Mouse (Mus musculus): ENCODE data around the gene Pxdn.
A peak's percentile ranks its signal among the peaks of the same experiment; 100 is the strongest.

The Pxdn gene

GRCm38 (mm10) chr12:30023491-30023890 is 86.1 kb downstream of the Pxdn start:
- no peak for DNase-seq (ENCODE audit: low read depth, low spot score)

GRCm38 (mm10) chr12:30024264-30024825 is 86.9 kb downstream of the Pxdn start:
- no peak for DNase-seq (ENCODE audit: low read depth, low spot score)

GRCm38 (mm10) chr12:30027721-30028340 is 90.4 kb downstream of the Pxdn start:
- DNase-seq (ENCODE audit: low read depth, low spot score), result no peak

GRCm38 (mm10) chr12:30029111-30029510 is 91.7 kb downstream of the Pxdn start:
- no peak for DNase-seq (ENCODE audit: low read depth, low spot score)

- DNase-seq (ENCODE audit: low read depth, low spot score), result no peak
These were observed 93.2 kb downstream of the Pxdn start for GRCm38 (mm10) chr12:30030571-30030970.

- DNase-seq (ENCODE audit: low read depth, low spot score), result no peak
These were observed 97.3 kb downstream of the Pxdn start for GRCm38 (mm10) chr12:30034681-30035080.

- DNase-seq (ENCODE audit: low read depth, low spot score), result no peak
These were observed 98.0 kb downstream of the Pxdn start for GRCm38 (mm10) chr12:30035406-30035805.

GRCm38 (mm10) chr12:30035841-30036568 is 98.6 kb downstream of the Pxdn start:
- no peak for DNase-seq (ENCODE audit: low read depth, low spot score)

- no peak for DNase-seq (ENCODE audit: low read depth, low spot score)
These were observed 99.2 kb downstream of the Pxdn start for GRCm38 (mm10) chr12:30036569-30037055.

GRCm38 (mm10) chr12:30039565-30039964 is 102.2 kb downstream of the Pxdn start:
- DNase-seq (ENCODE audit: low read depth, low spot score), result peak; percentile 51

GRCm38 (mm10) chr12:30040150-30040549 is 102.7 kb downstream of the Pxdn start:
- peak; percentile 58 for DNase-seq (ENCODE audit: low read depth, low spot score)

GRCm38 (mm10) chr12:30048848-30049247 is 111.4 kb downstream of the Pxdn start:
- DNase-seq (ENCODE audit: low read depth, low spot score), result no peak

- no peak for DNase-seq (ENCODE audit: low read depth, low spot score)
These were observed 112.4 kb downstream of the Pxdn start for GRCm38 (mm10) chr12:30049818-30050217.

GRCm38 (mm10) chr12:30050235-30050634 is 112.8 kb downstream of the Pxdn start:
- no peak for DNase-seq (ENCODE audit: low read depth, low spot score)

GRCm38 (mm10) chr12:30054761-30055540 is 117.5 kb downstream of the Pxdn start:
- no peak for DNase-seq (ENCODE audit: low read depth, low spot score)

GRCm38 (mm10) chr12:30058044-30058443 is 120.6 kb downstream of the Pxdn start:
- no peak for DNase-seq (ENCODE audit: low read depth, low spot score)

GRCm38 (mm10) chr12:30061503-30062117 is 124.2 kb downstream of the Pxdn start:
- DNase-seq (ENCODE audit: low read depth, low spot score), result no peak

GRCm38 (mm10) chr12:30062118-30062505 is 124.7 kb downstream of the Pxdn start:
- DNase-seq (ENCODE audit: low read depth, low spot score), result no peak
